ENCODE assay signal across 12 mouse cellular contexts in the genomic region with DNA sequence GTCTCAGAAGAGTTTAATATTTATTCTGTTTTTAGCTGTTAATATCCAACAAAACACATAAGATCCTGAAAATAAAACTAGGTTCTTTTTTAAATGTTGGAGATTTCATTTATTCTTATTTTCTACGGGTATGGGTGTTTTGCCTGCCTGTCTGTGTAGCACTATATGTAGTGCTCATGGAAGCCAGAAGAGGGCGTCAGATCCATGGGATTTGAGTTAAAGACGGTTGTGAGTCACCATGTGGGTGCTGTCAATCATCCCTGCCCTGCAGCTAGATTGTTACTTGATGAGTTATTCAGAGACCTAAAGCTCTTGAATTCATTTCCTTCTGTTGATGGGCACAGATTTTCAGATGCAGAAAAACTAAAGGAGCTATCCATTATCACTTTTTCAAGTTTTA.
DNase-seq lines count a peak whose midpoint lies in the region; ATAC-seq and TF ChIP-seq lines count a peak whose summit lies in the region.
"Had no signal": no experiment of that assay in that cellular context is flagged by ENCODE, and none has a peak within 500 bp of the region (broad histone marks: within the 10 kb centered on the region; RNA-seq: fewer than 3 reads in every experiment).

No protein-coding gene starts in this region.

- H3K27me3 ChIP-seq in hindbrain, embryonic 11.5 days (ENCODE audit: control insufficient read depth, insufficient read depth, low read length) = no peaks in the 10 kb centered on the region
- H3K27me3 ChIP-seq in hindbrain, embryonic 12.5 days = no peaks in the 10 kb centered on the region
- H3K27me3 ChIP-seq in Patski = no peaks in the 10 kb centered on the region

- ATAC-seq in hindbrain, embryonic 11.5 days (ENCODE audit: low FRiP score) = no peak
- no peak for ATAC-seq in hindbrain, embryonic 12.5 days (ENCODE audit: low FRiP score)
- ATAC-seq in Patski = no peak
- ATAC-seq in megakaryocyte-erythroid progenitor cell, adult 5-6 weeks (replicated peaks; ENCODE audit: low FRiP score, low TSS enrichment, poor library complexity, severe bottlenecking) = no peak

- H3K4me3 ChIP-seq in hindbrain, embryonic 11.5 days (ENCODE audit: low read depth, low read length) = no peak overlapping the region
- no peak overlapping the region for H3K4me3 ChIP-seq in hindbrain, embryonic 12.5 days
- H3K4me3 ChIP-seq: limb, embryonic 10.5 days; liver, embryonic 15.5 days had no signal

- CTCF ChIA-PET in Patski (lab: Charles Lee) = interaction anchor here (0.7 to 1.3 kb wide), 4 partner anchors 9 to 767 kb away, joined by 3 to 5 read pairs (median 4); no protein-coding TSS in a partner anchor

- WGBS in hindbrain, embryonic 11.5 days = 37% methylated on average over 3 of the region's 3 CpGs
- WGBS in hindbrain, embryonic 12.5 days = 29% methylated on average over 3 of the region's 3 CpGs

- POLR2A ChIA-PET in Patski (lab: Charles Lee) = no interaction called here

- H3K4me2 ChIP-seq in hindbrain, embryonic 11.5 days (replicated peaks; ENCODE audit: low read depth, low read length) = no peak overlapping the region
- H3K4me2 ChIP-seq in hindbrain, embryonic 12.5 days (replicated peaks) = no peak overlapping the region
- H3K4me2 ChIP-seq: liver, embryonic 15.5 days had no signal

- H3K36me3 ChIP-seq in hindbrain, embryonic 11.5 days (ENCODE audit: control insufficient read depth, insufficient read depth, low read length) = no peaks in the 10 kb centered on the region
- H3K36me3 ChIP-seq in hindbrain, embryonic 12.5 days = no peaks in the 10 kb centered on the region
- H3K36me3 ChIP-seq: limb, embryonic 10.5 days; liver, embryonic 15.5 days had no signal

- DNase-seq in hindbrain, embryonic 11.5 days (ENCODE audit: low spot score) = peak; percentile 25
- DNase-seq in retina, postnatal 1 day = peak; percentile 31
- DNase-seq in retina, embryonic 14.5 days (ENCODE audit: low spot score) = no peak
- DNase-seq in Patski (ENCODE audit: low read depth, low spot score) = no peak
- DNase-seq in cerebellum, adult 9-10 months = no peak
- DNase-seq: cerebellum, adult 8-10 months; embryo, embryonic 11 days; layer of hippocampus, adult 9-11 months had no signal

- peak; percentile 56 for TF ChIP-seq CTCF in Patski (IDR thresholded peaks at IDR 0.05)

- in situ Hi-C loops in Patski (cut with MboI; ENCODE audit: low pct_unique_long_range_greater_than_20kb) = no loop called here

- no peak overlapping the region for H3K9ac ChIP-seq in hindbrain, embryonic 11.5 days (ENCODE audit: low read depth, low read length)
- no peak overlapping the region for H3K9ac ChIP-seq in hindbrain, embryonic 12.5 days
- H3K9ac ChIP-seq: liver, embryonic 15.5 days had no signal

- peaks cover 5% of the 10 kb centered on the region; the same call in 1 of the 2 replicates for H3K4me1 ChIP-seq in hindbrain, embryonic 11.5 days (replicated peaks; ENCODE audit: control insufficient read depth, insufficient read depth, low read length)
- peaks cover 11% of the 10 kb centered on the region for H3K4me1 ChIP-seq in hindbrain, embryonic 12.5 days
- H3K4me1 ChIP-seq: liver, embryonic 15.5 days had no signal

- no peaks in the 10 kb centered on the region for H3K9me3 ChIP-seq in hindbrain, embryonic 11.5 days (ENCODE audit: control insufficient read depth, low read length)
- no peaks in the 10 kb centered on the region for H3K9me3 ChIP-seq in hindbrain, embryonic 12.5 days (replicated peaks)
- H3K9me3 ChIP-seq: limb, embryonic 10.5 days; liver, embryonic 15.5 days had no signal

- no peak overlapping the region for H3K27ac ChIP-seq in hindbrain, embryonic 11.5 days (ENCODE audit: low read depth, low read length)
- H3K27ac ChIP-seq in hindbrain, embryonic 12.5 days = no peak overlapping the region
- H3K27ac ChIP-seq: limb, embryonic 10.5 days; liver, embryonic 15.5 days had no signal

Comparison
In these comparisons a context has a peak if more than half of its experiments do, and no peak if none do; other contexts are left out.
1. DNase-seq: peak in hindbrain, embryonic 11.5 days (single experiment) and retina, postnatal 1 day (single experiment); none in retina, embryonic 14.5 days (single experiment), Patski (single experiment) and cerebellum, adult 9-10 months (single experiment).